Mouse (Mus musculus) midbrain, embryonic 12.5 days (tissue): ENCODE measurements around the gene Tuba1b. TPM values are rescaled to one million over a fixed set of nuclear protein-coding genes. Genes with fewer than 3 reads are reported as not detected.
"Not testable (repeated sequence)": the region's sequence is repeated elsewhere in the genome, so short reads cannot be mapped to it uniquely, and the experiment has no call there.

ENCODE experiments used
- ATAC-seq: fragments of 200-750 bp; cut with Nextera tagmentation; 2 replicates; pipeline ENCODE4 v1.8.0; 2017; ENCODE audit warnings: low read depth, moderate TSS enrichment, moderate library complexity; ENCODE audit not compliant: low FRiP score
- H3K27ac ChIP-seq: fragments of 300-500 bp; sonication (generic); replicated peaks from 2 replicates; pipeline ENCODE4 v1.5.1; 2016; ENCODE audit warnings: mild to moderate bottlenecking
- H3K27me3 ChIP-seq: fragments of 300-500 bp; sonication (generic); 2 replicates; pipeline ENCODE4 v1.6.1; 2016; ENCODE audit warnings: mild to moderate bottlenecking
- H3K36me3 ChIP-seq: fragments of 300-500 bp; sonication (generic); 2 replicates; pipeline ENCODE4 v1.6.1; 2016
- H3K4me1 ChIP-seq: fragments of 300-500 bp; sonication (generic); 2 replicates; pipeline ENCODE4 v1.6.1; 2016
- H3K4me2 ChIP-seq: fragments of 300-500 bp; sonication (generic); replicated peaks from 2 replicates; pipeline ENCODE4 v1.6.1; 2016; ENCODE audit warnings: mild to moderate bottlenecking, moderate library complexity
- H3K4me3 ChIP-seq: fragments of 300-500 bp; sonication (generic); 2 replicates; pipeline ENCODE4 v1.5.1; 2016; ENCODE audit warnings: mild to moderate bottlenecking
- H3K9ac ChIP-seq: fragments of 300-500 bp; sonication (generic); replicated peaks from 2 replicates; pipeline ENCODE4 v1.6.1; 2016; ENCODE audit warnings: mild to moderate bottlenecking, moderate library complexity
- H3K9me3 ChIP-seq: fragments of 300-500 bp; sonication (generic); 2 replicates; pipeline ENCODE4 v1.6.1; 2016; ENCODE audit warnings: mild to moderate bottlenecking
- WGBS: fragments of 180-500 bp; shearing (Covaris S2); methylation state at CpG from one replicate; pipeline ENCODE4 v1.1.7; 2016; 5-methylcytosine and 5-hydroxymethylcytosine counted together
- polyA plus RNA-seq: library from polyadenylated mRNA; unstranded; fragments of >200 nt; fragmentation: Nextera tagmentation; extraction: Ambion mirVana; gene quantifications from 2 replicates; pipeline ENCODE4 v1.2.1, GENCODE M21; 2016

Gene Tuba1b
- polyA plus RNA-seq, 1 experiment from 2014 or later = 1,635 TPM

- peak overlapping the region; percentile 77 for H3K4me3 ChIP-seq
- peaks cover 12% of the 10 kb centered on the region for H3K36me3 ChIP-seq
- peak overlapping the region; percentile 98 for H3K27ac ChIP-seq
- peaks cover 22% of the 10 kb centered on the region for H3K4me1 ChIP-seq
- peak overlapping the region; percentile 97 for H3K4me2 ChIP-seq
- peak overlapping the region; percentile 88 for H3K9ac ChIP-seq
- WGBS = 15% methylated on average over 8 of the region's 9 CpGs
- not testable (repeated sequence) for H3K27me3 ChIP-seq, H3K9me3 ChIP-seq, ATAC-seq
Observed at GRCm38 (mm10) chr15:98933004-98933671, 1.2 kb downstream of the Tuba1b start.

- Histone ChIP-seq H3K9me3 (no peaks in the 10 kb centered on the region), H3K27ac (0 out of 2 replicates have a peak overlapping the region, but pooled peaks have one; percentile 20), H3K4me1 (peaks cover 22% of the 10 kb centered on the region), H3K27me3 (no peaks in the 10 kb centered on the region), H3K4me2 (peak overlapping the region; percentile 3; the same call in 1 of the 2 replicates), H3K4me3 (no peak overlapping the region), H3K9ac (0 out of 2 replicates have a peak overlapping the region, but pooled peaks have one; percentile 20), H3K36me3 (peaks cover 12% of the 10 kb centered on the region)
- no peak for ATAC-seq
- 83% methylated on average over 3 of the region's 3 CpGs for WGBS
Observed at GRCm38 (mm10) chr15:98930998-98931397, 3.4 kb downstream of the Tuba1b start.

GRCm38 (mm10) chr15:98930017-98930734 is 4.2 kb downstream of the Tuba1b start:
- H3K4me1 ChIP-seq = peaks cover 17% of the 10 kb centered on the region
- H3K9me3 ChIP-seq = no peaks in the 10 kb centered on the region
- no peak for ATAC-seq
- no peaks in the 10 kb centered on the region for H3K27me3 ChIP-seq
- 59% methylated on average over 8 of the region's 8 CpGs for WGBS
- no peak overlapping the region for H3K4me3 ChIP-seq
- H3K27ac ChIP-seq = no peak overlapping the region
- no peak overlapping the region for H3K4me2 ChIP-seq
- peaks cover 12% of the 10 kb centered on the region for H3K36me3 ChIP-seq
- H3K9ac ChIP-seq = no peak overlapping the region

- Histone ChIP-seq H3K36me3 (peaks cover 12% of the 10 kb centered on the region), H3K4me3 (no peak overlapping the region), H3K27ac (no peak overlapping the region), H3K4me2 (no peak overlapping the region), H3K9me3 (no peaks in the 10 kb centered on the region), H3K4me1 (peaks cover 15% of the 10 kb centered on the region), H3K27me3 (no peaks in the 10 kb centered on the region), H3K9ac (no peak overlapping the region)
- 0 out of 2 replicates have a peak, but pooled peaks have one; percentile 54 for ATAC-seq
- 16% methylated on average over 13 of the region's 13 CpGs for WGBS
Observed at GRCm38 (mm10) chr15:98928598-98929240, 5.6 kb downstream of the Tuba1b start.

GRCm38 (mm10) chr15:98927566-98927965 is 6.8 kb downstream of the Tuba1b start:
- Histone ChIP-seq H3K9ac (no peak overlapping the region), H3K4me3 (no peak overlapping the region), H3K4me1 (peaks cover 10% of the 10 kb centered on the region; the same call in 1 of the 2 replicates), H3K27ac (no peak overlapping the region), H3K36me3 (peaks cover 12% of the 10 kb centered on the region), H3K27me3 (no peaks in the 10 kb centered on the region), H3K9me3 (no peaks in the 10 kb centered on the region), H3K4me2 (no peak overlapping the region)
- ATAC-seq = no peak
- WGBS = 87% methylated on average over 5 of the region's 5 CpGs

GRCm38 (mm10) chr15:98924682-98925081 is 9.7 kb downstream of the Tuba1b start:
- WGBS = 77% methylated on average over 3 of the region's 3 CpGs
- no peaks in the 10 kb centered on the region for H3K36me3 ChIP-seq
- H3K4me1 ChIP-seq = peaks cover 8% of the 10 kb centered on the region; the same call in 1 of the 2 replicates
- H3K27ac ChIP-seq = no peak overlapping the region
- H3K4me3 ChIP-seq = no peak overlapping the region
- H3K9me3 ChIP-seq = no peaks in the 10 kb centered on the region
- ATAC-seq = no peak
- H3K27me3 ChIP-seq = no peaks in the 10 kb centered on the region
- H3K9ac ChIP-seq = no peak overlapping the region
- H3K4me2 ChIP-seq = no peak overlapping the region

- 86% methylated on average over 2 of the region's 2 CpGs for WGBS
- no peak for ATAC-seq
- Histone ChIP-seq H3K27me3 (no peaks in the 10 kb centered on the region), H3K9ac (no peak overlapping the region), H3K4me1 (peaks cover 7% of the 10 kb centered on the region), H3K27ac (no peak overlapping the region), H3K4me3 (no peak overlapping the region), H3K4me2 (no peak overlapping the region), H3K36me3 (no peaks in the 10 kb centered on the region), H3K9me3 (no peaks in the 10 kb centered on the region)
Observed at GRCm38 (mm10) chr15:98923031-98923537, 11.3 kb downstream of the Tuba1b start.

GRCm38 (mm10) chr15:98922581-98922980 is 11.8 kb downstream of the Tuba1b start:
- no peak overlapping the region for H3K4me2 ChIP-seq

GRCm38 (mm10) chr15:98921510-98921909 is 12.9 kb downstream of the Tuba1b start:
- H3K36me3 ChIP-seq = no peaks in the 10 kb centered on the region
- 78% methylated on average over 5 of the region's 5 CpGs for WGBS
- H3K27ac ChIP-seq = no peak overlapping the region
- H3K9ac ChIP-seq = no peak overlapping the region
- no peak overlapping the region for H3K4me2 ChIP-seq
- no peak overlapping the region for H3K4me3 ChIP-seq
- no peaks in the 10 kb centered on the region for H3K27me3 ChIP-seq
- no peak for ATAC-seq
- peaks cover 12% of the 10 kb centered on the region for H3K4me1 ChIP-seq
- no peaks in the 10 kb centered on the region for H3K9me3 ChIP-seq

More at GRCm38 (mm10) chr15:98922581-98922980, 11.8 kb downstream of the Tuba1b start:
- no peak for ATAC-seq
- Histone ChIP-seq H3K27me3 (no peaks in the 10 kb centered on the region), H3K4me3 (no peak overlapping the region), H3K4me1 (peaks cover 7% of the 10 kb centered on the region), H3K9ac (no peak overlapping the region), H3K9me3 (no peaks in the 10 kb centered on the region), H3K36me3 (no peaks in the 10 kb centered on the region), H3K27ac (no peak overlapping the region)
- 74% methylated on average over 3 of the region's 3 CpGs for WGBS

- Histone ChIP-seq H3K4me3 (peak overlapping the region; percentile 91), H3K27ac (peak overlapping the region; percentile 36), H3K9ac (peak overlapping the region; percentile 91), H3K4me1 (peaks cover 30% of the 10 kb centered on the region), H3K36me3 (peaks cover 14% of the 10 kb centered on the region), H3K4me2 (peak overlapping the region; percentile 86)
- WGBS = 24% methylated on average over 8 of the region's 8 CpGs
- H3K9me3 ChIP-seq, ATAC-seq, H3K27me3 ChIP-seq: not testable (repeated sequence)
Observed at GRCm38 (mm10) chr15:98918499-98918895, 15.9 kb downstream of the Tuba1b start.

GRCm38 (mm10) chr15:98917538-98918498 is 16.5 kb downstream of the Tuba1b start, which contains the start of gene Lmbr1l:
Gene Lmbr1l (minus strand): TSS chr15:98918231.
- H3K27me3 ChIP-seq = no peaks in the 10 kb centered on the region
- H3K4me1 ChIP-seq = peaks cover 30% of the 10 kb centered on the region
- H3K36me3 ChIP-seq = peaks cover 21% of the 10 kb centered on the region
- peak within 1 kb of the TSS; percentile 91 for H3K9ac ChIP-seq
- peak; percentile 98 for ATAC-seq
- peak within 1 kb of the TSS; percentile 91 for H3K4me3 ChIP-seq
- WGBS = under 1% methylated on average over 82 of the region's 82 CpGs
- peak within 1 kb of the TSS; percentile 86 for H3K4me2 ChIP-seq
- H3K27ac ChIP-seq = peak within 1 kb of the TSS; percentile 96
- H3K9me3 ChIP-seq = no peaks in the 10 kb centered on the region
